Mouse (Mus musculus) regulatory T cell (primary cell): ENCODE data around the gene Sbno2.

Experiments
- in situ Hi-C: fragments of 300-600 bp; cut with MboI, MseI; formaldehyde crosslinking; loops from one replicate; pipeline ENCODE4 v1.15.1; 2025; ENCODE audit warnings: high pct_unique_total_duplicates

Sbno2 gene

GRCm38 (mm10) chr10:80105460-80105859 is at the start of gene Sbno2:
Sbno2 (minus strand) TSS chr10:80105571.
- in situ Hi-C loops: no loop called here

GRCm38 (mm10) chr10:80154384-80154783 is 49.0 kb upstream of the Sbno2 start:
- in situ Hi-C loops: no loop called here

- in situ Hi-C loops: no loop called here
These were observed 48.3 kb upstream of the Sbno2 start for GRCm38 (mm10) chr10:80153713-80154112.

- in situ Hi-C loops: no loop called here
These were observed 47.5 kb upstream of the Sbno2 start for GRCm38 (mm10) chr10:80152873-80153260.

GRCm38 (mm10) chr10:80152071-80152872 is 46.9 kb upstream of the Sbno2 start:
- in situ Hi-C loops: no loop called here

- in situ Hi-C loops: no loop called here
These were observed 46.1 kb upstream of the Sbno2 start for GRCm38 (mm10) chr10:80151211-80152034.

- in situ Hi-C loops: no loop called here
These were observed 45.1 kb upstream of the Sbno2 start for GRCm38 (mm10) chr10:80150226-80151210.

GRCm38 (mm10) chr10:80149291-80150225 is 44.2 kb upstream of the Sbno2 start:
- in situ Hi-C loops: no loop called here

GRCm38 (mm10) chr10:80148610-80149290 is 43.4 kb upstream of the Sbno2 start:
- in situ Hi-C loops: no loop called here

GRCm38 (mm10) chr10:80147719-80148601 is 42.6 kb upstream of the Sbno2 start, which contains the start of gene Midn:
Midn (plus strand) TSS chr10:80148272.
- in situ Hi-C loops: no loop called here

- in situ Hi-C loops: no loop called here
These were observed 41.9 kb upstream of the Sbno2 start for GRCm38 (mm10) chr10:80147146-80147718.

GRCm38 (mm10) chr10:80146568-80147011 is 41.2 kb upstream of the Sbno2 start:
- in situ Hi-C loops: no loop called here

- in situ Hi-C loops: no loop called here
These were observed 40.5 kb upstream of the Sbno2 start for GRCm38 (mm10) chr10:80145896-80146295.

GRCm38 (mm10) chr10:80144864-80145838 is 39.8 kb upstream of the Sbno2 start:
- in situ Hi-C loops: loop anchor here (5.0 kb wide), 1 partner anchor 158 kb away; the partner anchor contains the start of gene Cnn2

GRCm38 (mm10) chr10:80144159-80144558 is 38.8 kb upstream of the Sbno2 start:
- in situ Hi-C loops: loop anchor here (5.0 kb wide), 1 partner anchor 157 kb away; the partner anchor contains the start of gene Cnn2

GRCm38 (mm10) chr10:80143664-80144063 is 38.3 kb upstream of the Sbno2 start:
- in situ Hi-C loops: loop anchor here (5.0 kb wide), 1 partner anchor 156 kb away; the partner anchor contains the start of gene Cnn2

- in situ Hi-C loops: loop anchor here (5.0 kb wide), 1 partner anchor 155 kb away; the partner anchor contains the start of gene Cnn2
These were observed 37.2 kb upstream of the Sbno2 start for GRCm38 (mm10) chr10:80142530-80142925.
